Mouse (Mus musculus) frontal cortex, postnatal 14 days (tissue): Measurements from ENCODE around the gene Gm9573.

Experiments
- DNase-seq, 2 experiments: peaks; one replicate each; pipeline ENCODE4 v3.0.0; 2022; ENCODE audit warnings: low spot score in 2 of 2

Gm9573 gene

GRCm38 (mm10) chr17:35594456-35594855, 32.0 kb downstream of the Gm9573 start:
- no peak for DNase-seq

GRCm38 (mm10) chr17:35593786-35594185, 32.7 kb downstream of the Gm9573 start:
- DNase-seq, result no peak

- DNase-seq, result no peak
Measured at GRCm38 (mm10) chr17:35592131-35592530, 34.3 kb downstream of the Gm9573 start.

DNA sequence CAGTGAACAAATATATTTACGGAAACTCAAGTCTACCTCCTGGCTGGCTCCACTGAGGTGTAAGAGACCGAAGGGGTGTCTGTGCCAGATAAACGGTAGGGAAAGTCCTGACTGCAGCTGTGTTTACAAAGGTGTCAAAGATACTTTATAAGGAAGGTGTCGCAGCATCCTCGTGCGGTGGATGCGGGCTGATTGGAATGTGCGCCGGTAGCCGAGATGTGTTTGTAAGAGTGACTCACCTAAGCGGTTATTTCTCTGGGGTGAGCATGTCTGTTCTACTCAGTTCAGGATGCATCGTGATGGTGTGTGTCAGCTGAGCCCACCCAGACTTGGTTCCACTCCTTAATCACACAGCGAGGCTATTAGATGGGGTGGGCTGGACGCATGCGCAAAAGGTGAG, 34.7 kb downstream of the Gm9573 start:
- no peak for DNase-seq

GRCm38 (mm10) chr17:35591219-35591578, 35.2 kb downstream of the Gm9573 start:
- no peak for DNase-seq

GRCm38 (mm10) chr17:35590410-35591218, 35.8 kb downstream of the Gm9573 start:
- DNase-seq, result peak; percentile 51 to 78

DNA sequence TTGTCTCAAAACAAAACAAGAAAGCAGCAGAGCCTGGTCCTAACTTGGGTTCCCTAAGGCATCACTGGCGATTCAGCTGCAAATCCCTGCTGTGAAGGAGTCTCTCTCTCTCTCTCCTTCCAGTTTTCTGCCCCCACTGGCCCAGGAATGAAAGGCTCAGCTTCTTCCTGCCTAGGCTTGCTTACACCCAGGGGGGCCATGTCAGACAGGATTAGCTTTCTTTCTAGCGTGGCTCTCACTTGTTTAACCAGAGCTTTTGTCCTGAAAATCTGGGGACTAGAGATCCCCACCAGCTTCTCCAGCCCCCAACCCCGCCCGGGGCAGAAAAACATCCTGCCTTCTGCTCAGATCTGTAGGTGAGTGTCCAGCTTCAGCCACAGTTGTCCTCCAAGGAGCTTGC, 38.0 kb downstream of the Gm9573 start:
- no peak for DNase-seq

DNA sequence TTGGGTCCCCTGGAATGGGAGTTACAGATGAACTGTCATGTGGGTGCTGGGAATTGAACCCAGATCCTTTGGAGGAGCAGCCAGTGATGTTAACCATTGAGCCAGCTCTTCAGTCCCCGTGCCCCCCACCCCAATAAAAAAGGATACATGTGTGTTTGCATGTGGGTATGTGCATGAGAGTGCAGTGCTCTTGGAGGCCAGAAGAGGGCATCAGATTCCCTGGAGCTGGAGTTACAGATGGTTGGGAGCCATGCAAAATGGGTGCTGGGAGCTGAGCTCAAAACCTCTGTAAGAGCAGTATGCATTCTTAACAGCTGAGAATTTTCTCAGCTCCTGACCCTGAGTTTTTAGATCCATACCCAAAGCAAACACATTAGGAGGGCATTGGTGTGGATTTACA, 39.1 kb downstream of the Gm9573 start:
- DNase-seq, result no peak

DNA sequence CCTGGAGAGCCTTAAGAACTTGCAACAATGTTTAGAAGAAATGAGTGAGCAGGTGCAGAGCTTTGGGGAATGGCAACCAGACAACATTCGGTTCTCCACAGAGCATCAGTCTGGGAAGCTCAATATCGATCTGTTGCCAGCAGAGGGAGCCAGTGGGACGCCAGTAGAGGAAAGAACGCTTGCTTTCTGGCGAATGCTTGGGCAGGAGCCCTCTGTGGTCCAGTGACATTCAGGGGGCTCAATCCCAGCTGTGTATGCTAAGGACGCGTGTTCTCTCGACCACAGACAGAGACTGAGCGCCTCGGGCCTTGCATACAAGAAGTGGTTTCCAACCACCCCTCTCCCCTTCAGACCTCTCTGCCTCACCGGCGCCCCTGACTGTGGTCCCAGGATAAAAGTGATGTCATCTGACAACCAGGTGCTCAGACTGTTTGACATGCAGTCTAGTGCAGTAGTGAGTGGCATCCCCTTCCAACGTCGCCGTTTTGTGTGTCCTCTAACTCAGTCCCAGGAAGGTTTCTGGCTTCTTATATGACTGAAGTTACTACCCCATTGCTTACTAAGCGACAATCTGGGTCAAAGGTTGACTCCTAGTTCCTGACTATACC, 42.0 kb downstream of the Gm9573 start:
- DNase-seq, result peak; percentile 67 to 83

DNA sequence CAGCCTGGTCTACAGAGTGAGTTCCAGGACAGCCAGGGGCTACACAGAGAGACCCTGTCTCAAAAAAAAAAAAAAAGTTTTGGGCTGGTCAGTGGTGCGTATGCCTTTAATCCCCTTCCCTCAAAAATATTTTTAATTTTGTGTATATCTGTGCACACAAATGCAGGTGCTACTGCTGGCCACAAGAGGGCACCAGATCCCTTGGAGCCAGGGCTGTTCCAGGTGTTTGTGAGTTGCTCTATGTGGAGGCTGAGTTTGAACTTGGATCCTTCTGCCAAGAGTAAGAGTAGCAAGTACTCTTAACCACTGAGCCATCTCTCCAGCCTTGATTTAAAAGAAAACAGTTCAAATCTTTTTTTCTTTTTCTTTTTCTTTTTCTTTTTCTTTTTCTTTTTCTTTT, 43.5 kb downstream of the Gm9573 start:
- no peak for DNase-seq

DNA sequence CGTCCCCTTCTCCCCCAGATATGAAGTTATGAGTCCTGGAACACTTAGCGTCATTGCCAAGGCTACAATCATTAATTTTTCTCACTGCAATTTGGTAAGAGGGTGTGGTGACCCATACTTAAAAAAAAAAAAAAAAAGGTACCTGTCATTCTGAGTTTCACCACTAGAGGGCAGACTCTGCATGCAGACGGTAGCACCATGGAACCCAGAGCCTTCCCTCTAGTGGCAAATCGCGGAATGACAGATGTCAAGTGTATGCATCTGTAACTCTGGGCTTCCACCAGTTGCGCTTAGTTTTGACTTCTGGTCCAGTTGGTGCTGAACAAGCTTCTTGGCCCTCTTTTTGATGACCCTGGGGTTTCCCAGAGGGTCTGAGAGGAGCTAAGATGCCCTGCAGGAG, 48.2 kb downstream of the Gm9573 start:
- peak in 1 of 2 experiments; percentile 63 for DNase-seq

GRCm38 (mm10) chr17:35571477-35571876, 55.0 kb downstream of the Gm9573 start:
- no peak for DNase-seq

DNA sequence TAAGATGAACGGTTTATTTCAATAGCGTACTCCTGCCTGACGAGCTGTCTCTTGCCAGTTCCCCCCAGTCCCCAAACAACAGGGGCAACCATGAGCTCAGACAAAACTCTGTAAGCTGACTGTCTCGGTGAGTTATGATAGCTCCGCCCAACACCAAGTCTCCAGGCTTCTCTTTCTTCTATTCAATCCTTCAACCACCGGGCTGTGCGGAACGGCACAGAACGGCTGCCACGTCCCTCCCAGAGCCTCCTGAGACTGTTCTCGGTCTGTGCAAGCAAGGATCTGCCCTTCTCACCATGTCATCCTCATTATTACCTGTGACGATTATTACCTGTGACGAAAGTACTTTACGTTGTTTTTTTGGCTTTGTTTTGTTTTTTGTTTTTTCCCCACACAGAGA, 55.6 kb downstream of the Gm9573 start:
- DNase-seq, result no peak

GRCm38 (mm10) chr17:35569091-35569944, 57.1 kb downstream of the Gm9573 start:
- DNase-seq, result no peak
